ENCODE assay signal across 11 mouse cellular contexts in genomic region chr13:60686024-60686663, GRCm38 (mm10).
DNase-seq lines count a peak whose midpoint lies in the region; ATAC-seq and TF ChIP-seq lines count a peak whose summit lies in the region.
"Had no signal": no experiment of that assay in that cellular context is flagged by ENCODE, and none has a peak within 500 bp of the region (broad histone marks: within the 10 kb centered on the region; RNA-seq: fewer than 3 reads in every experiment).

No protein-coding gene starts in this region.

- no peak overlapping the region for H3K9ac ChIP-seq in embryonic facial prominence, embryonic 12.5 days
- no peak overlapping the region for H3K9ac ChIP-seq in liver, embryonic 11.5 days (ENCODE audit: low read depth, low read length)

- H3K4me2 ChIP-seq in embryonic facial prominence, embryonic 12.5 days (replicated peaks): no peak overlapping the region
- peak overlapping the region; percentile 15; the same call in 1 of the 2 replicates for H3K4me2 ChIP-seq in liver, embryonic 11.5 days

- 65% methylated on average over 12 of the region's 12 CpGs for WGBS in kidney, adult 2 months
- WGBS in embryonic facial prominence, embryonic 12.5 days: 29% methylated on average over 12 of the region's 12 CpGs
- 50% methylated on average over 12 of the region's 12 CpGs for WGBS in liver, embryonic 11.5 days

- peak; percentile 70 for DNase-seq in kidney, adult 2 months
- no peak for DNase-seq in kidney, adult 11 months
- DNase-seq in liver, embryonic 11.5 days (ENCODE audit: low spot score): no peak
- DNase-seq in left cerebral cortex, postnatal 4 days: no peak
- no peak for DNase-seq in urinary bladder, postnatal 25 days (ENCODE audit: low spot score)
- DNase-seq: adrenal gland, postnatal 36 days; gastrocnemius, postnatal 36 days; thymus, postnatal 14 days had no signal

- no peak for TF ChIP-seq CTCF in kidney, adult 2 months (conservative IDR thresholded peaks at IDR 0.05; ENCODE audit: insufficient read depth, insufficient read length, low read depth, low read length)

- H3K4me1 ChIP-seq in kidney, adult 2 months (ENCODE audit: control insufficient read depth, insufficient read depth, low read length): peaks cover 28% of the 10 kb centered on the region
- H3K4me1 ChIP-seq in brown adipose tissue, adult 24 weeks (ENCODE audit: control insufficient read depth, insufficient read depth, insufficient read length, low read length): peaks cover 21% of the 10 kb centered on the region
- H3K4me1 ChIP-seq in embryonic facial prominence, embryonic 12.5 days: peaks cover 55% of the 10 kb centered on the region
- peaks cover 30% of the 10 kb centered on the region for H3K4me1 ChIP-seq in liver, embryonic 11.5 days (replicated peaks; ENCODE audit: control insufficient read depth, insufficient read depth, low read length)

- TF ChIP-seq POLR2A in kidney, adult 2 months (IDR thresholded peaks at IDR 0.05; ENCODE audit: low read depth, low read length): no peak

- no peaks in the 10 kb centered on the region for H3K27me3 ChIP-seq in kidney, adult 2 months (replicated peaks; ENCODE audit: control insufficient read depth, insufficient read depth, low read length)
- no peaks in the 10 kb centered on the region for H3K27me3 ChIP-seq in embryonic facial prominence, embryonic 12.5 days
- H3K27me3 ChIP-seq in liver, embryonic 11.5 days (replicated peaks; ENCODE audit: control insufficient read depth, insufficient read depth, low read length): no peaks in the 10 kb centered on the region

- H3K36me3 ChIP-seq in kidney, adult 2 months (ENCODE audit: control insufficient read depth, insufficient read depth, low read length): no peaks in the 10 kb centered on the region
- H3K36me3 ChIP-seq in embryonic facial prominence, embryonic 12.5 days: no peaks in the 10 kb centered on the region
- no peaks in the 10 kb centered on the region; the same call in 1 of the 2 replicates for H3K36me3 ChIP-seq in liver, embryonic 11.5 days (ENCODE audit: control insufficient read depth, insufficient read depth, low read length)

- H3K27ac ChIP-seq in kidney, adult 2 months (ENCODE audit: insufficient read depth, low read depth, low read length): peak overlapping the region; percentile 6; the same call in 1 of the 2 replicates
- H3K27ac ChIP-seq in brown adipose tissue, adult 24 weeks (replicated peaks; ENCODE audit: low read depth, low read length): peak overlapping the region; percentile 68
- H3K27ac ChIP-seq in embryonic facial prominence, embryonic 12.5 days: peak overlapping the region; percentile 30; the same call in 1 of the 2 replicates
- H3K27ac ChIP-seq in liver, embryonic 11.5 days (ENCODE audit: low read depth, low read length): peak overlapping the region; percentile 6; the same call in 1 of the 2 replicates

- H3K9me3 ChIP-seq in embryonic facial prominence, embryonic 12.5 days: no peaks in the 10 kb centered on the region
- no peaks in the 10 kb centered on the region for H3K9me3 ChIP-seq in liver, embryonic 11.5 days (ENCODE audit: control insufficient read depth, low read length)

- H3K4me3 ChIP-seq in kidney, adult 2 months (ENCODE audit: insufficient read depth, low read depth, low read length): no peak overlapping the region
- no peak overlapping the region for H3K4me3 ChIP-seq in brown adipose tissue, adult 24 weeks (ENCODE audit: insufficient read depth, low read depth, low read length)
- H3K4me3 ChIP-seq in embryonic facial prominence, embryonic 12.5 days: no peak overlapping the region
- H3K4me3 ChIP-seq in liver, embryonic 11.5 days (ENCODE audit: low read depth, low read length): no peak overlapping the region

- intact Hi-C loops in left cerebral cortex, postnatal 4 days (cut with DNase I): no loop called here

- ATAC-seq in embryonic facial prominence, embryonic 12.5 days (ENCODE audit: insufficient number of reproducible peaks, insufficient read depth, low FRiP score, low TSS enrichment): no peak
- ATAC-seq in liver, embryonic 11.5 days (replicated peaks; ENCODE audit: low FRiP score): peak; percentile 25; the same call in 1 of the 2 replicates
- no peak for ATAC-seq in erythroblast, adult 5-6 weeks (replicated peaks; ENCODE audit: low FRiP score, poor library complexity, severe bottlenecking)

Comparison
In these comparisons a context has a peak if more than half of its experiments do, and no peak if none do; other contexts are left out.
1. H3K27ac ChIP-seq: peak in every context shown above with its lines; median percentile 68 in brown adipose tissue, adult 24 weeks; 30 in embryonic facial prominence, embryonic 12.5 days; 6 in kidney, adult 2 months; 6 in liver, embryonic 11.5 days.